ENCODE assay signal across 16 mouse cellular contexts in the genomic region with DNA sequence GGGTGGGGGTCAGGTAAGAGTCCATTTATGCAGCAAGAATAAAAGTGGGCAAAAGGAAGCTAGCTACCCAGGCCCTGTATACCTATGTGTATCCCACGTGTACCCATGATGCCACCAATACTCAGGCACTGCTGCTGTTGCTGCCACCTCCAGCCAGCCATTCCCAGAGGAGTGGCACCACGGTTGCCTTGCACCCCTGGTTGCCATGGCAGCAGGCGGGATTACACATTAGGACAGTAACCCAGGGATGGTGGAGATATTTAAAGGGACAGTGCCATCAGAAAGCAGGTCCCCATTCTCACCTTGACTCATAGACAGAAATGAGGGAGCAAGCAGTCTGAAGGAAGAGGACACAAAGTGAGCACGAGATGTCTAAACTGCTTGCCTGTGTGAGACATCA. TPM values are rescaled to one million over a fixed set of nuclear protein-coding genes. Genes with fewer than 3 reads are reported as not detected.
DNase-seq lines count a peak whose midpoint lies in the region; ATAC-seq lines count a peak whose summit lies in the region.
"Had no signal": no experiment of that assay in that cellular context is flagged by ENCODE, and none has a peak within 500 bp of the region (broad histone marks: within the 10 kb centered on the region; RNA-seq: fewer than 3 reads in every experiment).

No protein-coding gene starts in this region.

- no peak overlapping the region for H3K4me3 ChIP-seq in forebrain, embryonic 12.5 days (replicated peaks)
- no peak overlapping the region for H3K4me3 ChIP-seq in forebrain, embryonic 16.5 days (replicated peaks; ENCODE audit: low read length)
- no peak overlapping the region for H3K4me3 ChIP-seq in midbrain, embryonic 13.5 days (replicated peaks)
- no peak overlapping the region; the same call in 1 of the 2 replicates for H3K4me3 ChIP-seq in midbrain, embryonic 10.5 days
- H3K4me3 ChIP-seq in hindbrain, embryonic 15.5 days, result no peak overlapping the region
- no peak overlapping the region for H3K4me3 ChIP-seq in neural tube, embryonic 14.5 days (ENCODE audit: low read depth, low read length)

- DNase-seq in midbrain, embryonic 10.5 days (ENCODE audit: low spot score), result no peak
- no peak for DNase-seq in lung, postnatal 25 days (ENCODE audit: low spot score)
- DNase-seq in gastrocnemius, postnatal 4 days (ENCODE audit: low spot score in 2 of 2), result no peak
- DNase-seq: cerebellum, adult 18-20 months; gastrocnemius, postnatal 14 days; kidney, postnatal 10 days had no signal

- H3K27me3 ChIP-seq in forebrain, embryonic 12.5 days, result no peaks in the 10 kb centered on the region
- H3K27me3 ChIP-seq in forebrain, embryonic 16.5 days (replicated peaks; ENCODE audit: control insufficient read depth, insufficient read depth, low read length), result no peaks in the 10 kb centered on the region
- H3K27me3 ChIP-seq in midbrain, embryonic 13.5 days, result no peaks in the 10 kb centered on the region
- H3K27me3 ChIP-seq in midbrain, embryonic 10.5 days (ENCODE audit: low read depth, poor library complexity, severe bottlenecking), result peaks cover 14% of the 10 kb centered on the region; the same call in 1 of the 2 replicates
- no peaks in the 10 kb centered on the region for H3K27me3 ChIP-seq in hindbrain, embryonic 15.5 days
- H3K27me3 ChIP-seq in neural tube, embryonic 14.5 days (ENCODE audit: control insufficient read depth, insufficient read depth, low read length), result no peaks in the 10 kb centered on the region
- H3K27me3 ChIP-seq: limb, embryonic 13.5 days had no signal

- 44% methylated on average over 4 of the region's 4 CpGs for WGBS in forebrain, embryonic 12.5 days
- WGBS in forebrain, embryonic 16.5 days, result 34% methylated on average over 4 of the region's 4 CpGs
- 48% methylated on average over 4 of the region's 4 CpGs for WGBS in midbrain, embryonic 13.5 days
- WGBS in midbrain, embryonic 10.5 days, result 67% methylated on average over 4 of the region's 4 CpGs
- WGBS in hindbrain, embryonic 15.5 days, result 33% methylated on average over 4 of the region's 4 CpGs
- WGBS in neural tube, embryonic 14.5 days, result 48% methylated on average over 4 of the region's 4 CpGs

- no peaks in the 10 kb centered on the region for H3K9me3 ChIP-seq in forebrain, embryonic 12.5 days
- no peaks in the 10 kb centered on the region for H3K9me3 ChIP-seq in forebrain, embryonic 16.5 days (ENCODE audit: control insufficient read depth, low read length)
- no peaks in the 10 kb centered on the region for H3K9me3 ChIP-seq in midbrain, embryonic 13.5 days
- H3K9me3 ChIP-seq in midbrain, embryonic 10.5 days (replicated peaks), result no peaks in the 10 kb centered on the region
- H3K9me3 ChIP-seq in hindbrain, embryonic 15.5 days, result no peaks in the 10 kb centered on the region
- H3K9me3 ChIP-seq in neural tube, embryonic 14.5 days (ENCODE audit: control insufficient read depth, low read length), result no peaks in the 10 kb centered on the region
- H3K9me3 ChIP-seq: limb, embryonic 13.5 days had no signal

- H3K27ac ChIP-seq in forebrain, embryonic 12.5 days, result no peak overlapping the region
- no peak overlapping the region for H3K27ac ChIP-seq in forebrain, embryonic 16.5 days (ENCODE audit: low read length)
- no peak overlapping the region for H3K27ac ChIP-seq in midbrain, embryonic 13.5 days
- no peak overlapping the region for H3K27ac ChIP-seq in midbrain, embryonic 10.5 days (replicated peaks)
- H3K27ac ChIP-seq in hindbrain, embryonic 15.5 days (replicated peaks), result no peak overlapping the region
- no peak overlapping the region for H3K27ac ChIP-seq in neural tube, embryonic 14.5 days (ENCODE audit: low read depth, low read length)
- H3K27ac ChIP-seq: limb, embryonic 13.5 days had no signal

- peak overlapping the region; percentile 83 for H3K4me2 ChIP-seq in forebrain, embryonic 12.5 days
- H3K4me2 ChIP-seq in forebrain, embryonic 16.5 days (ENCODE audit: low read length), result no peak overlapping the region
- peak overlapping the region; percentile 80; the same call in 1 of the 2 replicates for H3K4me2 ChIP-seq in midbrain, embryonic 13.5 days (replicated peaks)
- peak overlapping the region; percentile 88 for H3K4me2 ChIP-seq in hindbrain, embryonic 15.5 days
- peak overlapping the region; percentile 61; the same call in 1 of the 2 replicates for H3K4me2 ChIP-seq in neural tube, embryonic 14.5 days (ENCODE audit: low read depth, low read length)

- peaks cover 53% of the 10 kb centered on the region for H3K4me1 ChIP-seq in forebrain, embryonic 12.5 days
- peaks cover 34% of the 10 kb centered on the region for H3K4me1 ChIP-seq in forebrain, embryonic 16.5 days (replicated peaks; ENCODE audit: control insufficient read depth, insufficient read depth, low read length)
- peaks cover 57% of the 10 kb centered on the region for H3K4me1 ChIP-seq in midbrain, embryonic 13.5 days (replicated peaks)
- H3K4me1 ChIP-seq in midbrain, embryonic 10.5 days, result peaks cover 68% of the 10 kb centered on the region
- H3K4me1 ChIP-seq in hindbrain, embryonic 15.5 days (replicated peaks), result peaks cover 43% of the 10 kb centered on the region
- peaks cover 9% of the 10 kb centered on the region for H3K4me1 ChIP-seq in neural tube, embryonic 14.5 days (ENCODE audit: control insufficient read depth, insufficient read depth, low read length)

- peaks cover 35% of the 10 kb centered on the region for H3K36me3 ChIP-seq in forebrain, embryonic 12.5 days (replicated peaks)
- H3K36me3 ChIP-seq in forebrain, embryonic 16.5 days (ENCODE audit: control insufficient read depth, insufficient read depth), result peaks cover 2% of the 10 kb centered on the region; the same call in 1 of the 2 replicates
- H3K36me3 ChIP-seq in midbrain, embryonic 13.5 days, result peaks cover 30% of the 10 kb centered on the region
- H3K36me3 ChIP-seq in midbrain, embryonic 10.5 days, result peaks cover 34% of the 10 kb centered on the region
- peaks cover 2% of the 10 kb centered on the region; the same call in 1 of the 2 replicates for H3K36me3 ChIP-seq in hindbrain, embryonic 15.5 days
- H3K36me3 ChIP-seq in neural tube, embryonic 14.5 days (ENCODE audit: control insufficient read depth, insufficient read depth, low read length), result no peaks in the 10 kb centered on the region; the same call in 1 of the 2 replicates

- no peak overlapping the region for H3K9ac ChIP-seq in forebrain, embryonic 12.5 days
- H3K9ac ChIP-seq in forebrain, embryonic 16.5 days (replicated peaks; ENCODE audit: low read depth, low read length), result no peak overlapping the region
- no peak overlapping the region for H3K9ac ChIP-seq in midbrain, embryonic 13.5 days (replicated peaks)
- H3K9ac ChIP-seq in hindbrain, embryonic 15.5 days, result no peak overlapping the region
- H3K9ac ChIP-seq in neural tube, embryonic 14.5 days (replicated peaks; ENCODE audit: low read depth, low read length), result no peak overlapping the region

- ATAC-seq in forebrain, embryonic 12.5 days (ENCODE audit: low FRiP score), result no peak
- ATAC-seq in forebrain, embryonic 16.5 days, result no peak
- no peak for ATAC-seq in midbrain, embryonic 13.5 days
- no peak for ATAC-seq in hindbrain, embryonic 15.5 days (ENCODE audit: low FRiP score, low read depth)
- no peak for ATAC-seq in neural tube, embryonic 14.5 days (ENCODE audit: low read depth)
- ATAC-seq: lung, postnatal 0 days had no signal

RNA-seq across cellular contexts. Expression of gene Mpp2, which starts 5.1 kb away (rescaled TPM):
- 24.9 and 27.9 TPM in 2 replicates for polyA plus RNA-seq in forebrain, embryonic 12.5 days (2016; fragmentation: Nextera tagmentation; extraction: Ambion mirVana)
- 21.0 and 24.1 TPM in 2 replicates for polyA plus RNA-seq in forebrain, embryonic 16.5 days (2015; fragmentation: Nextera tagmentation; extraction: Ambion mirVana)
- 24.5 and 26.7 TPM in 2 replicates for polyA plus RNA-seq in midbrain, embryonic 13.5 days (2015; fragmentation: Nextera tagmentation; extraction: Ambion mirVana)
- polyA plus RNA-seq in midbrain, embryonic 10.5 days (2016; fragmentation: Nextera tagmentation; extraction: Ambion mirVana), result 15.5 and 18.7 TPM in 2 replicates
- 30.5 and 34.6 TPM in 2 replicates for polyA plus RNA-seq in hindbrain, embryonic 15.5 days (2015; fragmentation: Nextera tagmentation; extraction: Ambion mirVana)
- 25.4 and 25.7 TPM in 2 replicates for polyA plus RNA-seq in neural tube, embryonic 14.5 days (2014; fragmentation: Nextera tagmentation; extraction: Ambion mirVana)
- total RNA-seq in gastrocnemius, postnatal 4 days (2021), result 1 to 10 TPM; 1.7 to 2.5 TPM

RNA-seq across cellular contexts. Expression of gene Ppy, which starts 17.9 kb away (rescaled TPM):
- not detected in 2 replicates for polyA plus RNA-seq in forebrain, embryonic 12.5 days (2016; fragmentation: Nextera tagmentation; extraction: Ambion mirVana)
- not detected in 2 replicates for polyA plus RNA-seq in forebrain, embryonic 16.5 days (2015; fragmentation: Nextera tagmentation; extraction: Ambion mirVana)
- polyA plus RNA-seq in midbrain, embryonic 13.5 days (2015; fragmentation: Nextera tagmentation; extraction: Ambion mirVana), result not detected in 2 replicates
- not detected in 2 replicates for polyA plus RNA-seq in midbrain, embryonic 10.5 days (2016; fragmentation: Nextera tagmentation; extraction: Ambion mirVana)
- not detected in 2 replicates for polyA plus RNA-seq in hindbrain, embryonic 15.5 days (2015; fragmentation: Nextera tagmentation; extraction: Ambion mirVana)
- not detected in 2 replicates for polyA plus RNA-seq in neural tube, embryonic 14.5 days (2014; fragmentation: Nextera tagmentation; extraction: Ambion mirVana)
- total RNA-seq in gastrocnemius, postnatal 4 days (2021), result not detected
- total RNA-seq: gastrocnemius, postnatal 14 days; layer of hippocampus, postnatal 25 days had no signal
- polyA plus RNA-seq: erythroblast, embryonic 14.5 days; heart, embryonic 16.5 days; limb, embryonic 13.5 days had no signal

RNA-seq across cellular contexts. Expression of gene Pyy, which starts 24.4 kb away (rescaled TPM):
- not detected in 2 replicates for polyA plus RNA-seq in forebrain, embryonic 12.5 days (2016; fragmentation: Nextera tagmentation; extraction: Ambion mirVana)
- not detected in 2 replicates for polyA plus RNA-seq in forebrain, embryonic 16.5 days (2015; fragmentation: Nextera tagmentation; extraction: Ambion mirVana)
- polyA plus RNA-seq in midbrain, embryonic 13.5 days (2015; fragmentation: Nextera tagmentation; extraction: Ambion mirVana), result not detected in 2 replicates
- polyA plus RNA-seq in midbrain, embryonic 10.5 days (2016; fragmentation: Nextera tagmentation; extraction: Ambion mirVana), result not detected in 2 replicates
- 3.7 and 5.2 TPM in 2 replicates for polyA plus RNA-seq in hindbrain, embryonic 15.5 days (2015; fragmentation: Nextera tagmentation; extraction: Ambion mirVana)
- not detected in 2 replicates for polyA plus RNA-seq in neural tube, embryonic 14.5 days (2014; fragmentation: Nextera tagmentation; extraction: Ambion mirVana)
- total RNA-seq in gastrocnemius, postnatal 4 days (2021), result not detected
- total RNA-seq: gastrocnemius, postnatal 14 days; layer of hippocampus, postnatal 25 days had no signal
- polyA plus RNA-seq: erythroblast, embryonic 14.5 days; heart, embryonic 16.5 days; limb, embryonic 13.5 days; lung, postnatal 0 days had no signal

RNA-seq across cellular contexts. Expression of gene Cd300lg, which starts 41.9 kb away (rescaled TPM):
- polyA plus RNA-seq in forebrain, embryonic 12.5 days (2016; fragmentation: Nextera tagmentation; extraction: Ambion mirVana), result 0.17 and 0.23 TPM in 2 replicates
- polyA plus RNA-seq in forebrain, embryonic 16.5 days (2015; fragmentation: Nextera tagmentation; extraction: Ambion mirVana), result 0.26 and 0.46 TPM in 2 replicates
- 0.32 and 0.40 TPM in 2 replicates for polyA plus RNA-seq in midbrain, embryonic 13.5 days (2015; fragmentation: Nextera tagmentation; extraction: Ambion mirVana)
- polyA plus RNA-seq in midbrain, embryonic 10.5 days (2016; fragmentation: Nextera tagmentation; extraction: Ambion mirVana), result 0.20 and 0.25 TPM in 2 replicates
- 0.30 and 0.43 TPM in 2 replicates for polyA plus RNA-seq in hindbrain, embryonic 15.5 days (2015; fragmentation: Nextera tagmentation; extraction: Ambion mirVana)
- polyA plus RNA-seq in neural tube, embryonic 14.5 days (2014; fragmentation: Nextera tagmentation; extraction: Ambion mirVana), result 0.31 and 0.44 TPM in 2 replicates
- total RNA-seq in gastrocnemius, postnatal 4 days (2021), result 10 to 100 TPM; 12.8 to 13.2 TPM
- total RNA-seq: layer of hippocampus, postnatal 25 days had no signal
- polyA plus RNA-seq: erythroblast, embryonic 14.5 days had no signal

RNA-seq across cellular contexts. Expression of gene Mpp3, which starts 54.9 kb away (rescaled TPM):
- 35.7 and 37.6 TPM in 2 replicates for polyA plus RNA-seq in forebrain, embryonic 12.5 days (2016; fragmentation: Nextera tagmentation; extraction: Ambion mirVana)
- polyA plus RNA-seq in forebrain, embryonic 16.5 days (2015; fragmentation: Nextera tagmentation; extraction: Ambion mirVana), result 49.3 and 55.2 TPM in 2 replicates
- 45.3 and 46.4 TPM in 2 replicates for polyA plus RNA-seq in midbrain, embryonic 13.5 days (2015; fragmentation: Nextera tagmentation; extraction: Ambion mirVana)
- polyA plus RNA-seq in midbrain, embryonic 10.5 days (2016; fragmentation: Nextera tagmentation; extraction: Ambion mirVana), result 13.3 and 16.9 TPM in 2 replicates
- 55.9 and 56.2 TPM in 2 replicates for polyA plus RNA-seq in hindbrain, embryonic 15.5 days (2015; fragmentation: Nextera tagmentation; extraction: Ambion mirVana)
- 57.0 and 57.3 TPM in 2 replicates for polyA plus RNA-seq in neural tube, embryonic 14.5 days (2014; fragmentation: Nextera tagmentation; extraction: Ambion mirVana)
- total RNA-seq in gastrocnemius, postnatal 4 days (2021), result 10 to 100 TPM; 55.8 to 95.9 TPM
- polyA plus RNA-seq: erythroblast, embryonic 14.5 days had no signal
